Mouse (Mus musculus) liver, adult 2 months (tissue): ENCODE data around the gene Sp2.

ENCODE experiments used
- CTCF ChIP-seq: fragments of 200-500 bp; IDR thresholded peaks from 2 replicates; pipeline ENCODE4 v1.5.1; 2011; ENCODE audit warnings: low read depth, low read length, control low read depth
- POLR2A ChIP-seq: fragments of 200-500 bp; IDR thresholded peaks from 2 replicates; pipeline ENCODE4 v1.6.1; 2011; ENCODE audit warnings: low read length, control low read depth; ENCODE audit not compliant: insufficient read depth; ENCODE audit errors: extremely low read depth

DNA sequence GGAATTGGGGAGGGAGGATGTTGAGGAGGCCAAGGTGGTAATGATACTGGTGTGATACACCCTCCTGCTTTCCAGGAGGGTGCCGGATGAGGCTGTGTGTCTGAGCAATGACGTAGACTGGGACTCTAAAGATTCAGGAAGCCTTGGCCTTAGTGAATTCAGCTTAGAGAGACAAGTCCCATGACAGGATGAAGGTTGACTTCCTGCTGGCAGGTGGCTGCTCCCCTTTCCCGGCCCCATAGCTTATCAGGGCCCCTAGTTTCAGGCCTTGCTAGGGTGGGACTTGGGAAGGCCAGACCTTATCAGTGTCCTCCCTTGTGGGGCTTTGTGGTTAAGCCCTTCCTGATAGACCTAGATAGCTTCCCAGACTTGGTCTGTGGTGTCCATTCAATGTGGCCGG lies 34.9 kb downstream of the Sp2 start:
- TF ChIP-seq CTCF: no peak
- TF ChIP-seq POLR2A: no peak
